Mouse (Mus musculus): Measurements from ENCODE around the gene Scn8a. TPM values are rescaled to one million over a fixed set of nuclear protein-coding genes. Genes with fewer than 3 reads are reported as not detected.
A peak's percentile ranks its signal among the peaks of the same experiment; 100 is the strongest.
"Not testable (repeated sequence)": the region's sequence is repeated elsewhere in the genome, so short reads cannot be mapped to it uniquely, and the experiment has no call there.

Gene Scn8a
- 9.7 and 12.7 TPM in 2 replicates for polyA plus RNA-seq (2014; fragmentation: Nextera tagmentation; extraction: Ambion mirVana)

GRCm38 (mm10) chr15:100869558-100869957 lies at the start of gene Scn8a:
TSS of gene Scn8a (plus strand) at chr15:100869858.
- DNase-seq (ENCODE audit: low spot score): no peak
- ATAC-seq (ENCODE audit: insufficient read depth, low FRiP score, low TSS enrichment): no peak
- H3K4me2 ChIP-seq (ENCODE audit: low read depth): peak within 1 kb of the TSS; percentile 78
- peak within 1 kb of the TSS; percentile 52 for H3K9ac ChIP-seq (ENCODE audit: low read length)
- H3K9me3 ChIP-seq (ENCODE audit: control insufficient read depth, low read length): no peaks in the 10 kb centered on the region
- H3K4me3 ChIP-seq (ENCODE audit: low read depth, low read length): peak within 1 kb of the TSS; percentile 84
- peak within 1 kb of the TSS; percentile 82; the same call in 1 of the 2 replicates for H3K27ac ChIP-seq (ENCODE audit: low read depth, low read length)
- peaks cover 16% of the 10 kb centered on the region for H3K27me3 ChIP-seq (ENCODE audit: control insufficient read depth, insufficient read depth, low read length)
- peaks cover 16% of the 10 kb centered on the region for H3K4me1 ChIP-seq (ENCODE audit: control insufficient read depth, insufficient read depth, low read length)
- WGBS: 79% methylated on average over 7 of the region's 7 CpGs
- no peaks in the 10 kb centered on the region for H3K36me3 ChIP-seq (ENCODE audit: control insufficient read depth, insufficient read depth, low read length)

GRCm38 (mm10) chr15:100821824-100822223 lies 47.8 kb upstream of the Scn8a start:
- no peak for ATAC-seq (ENCODE audit: insufficient read depth, low FRiP score, low TSS enrichment)
- no peak for DNase-seq (ENCODE audit: low spot score)
- no peak overlapping the region for H3K27ac ChIP-seq (ENCODE audit: low read depth, low read length)
- H3K4me1 ChIP-seq (ENCODE audit: control insufficient read depth, insufficient read depth, low read length): no peaks in the 10 kb centered on the region
- H3K9ac ChIP-seq (ENCODE audit: low read length): no peak overlapping the region
- no peak overlapping the region for H3K4me3 ChIP-seq (ENCODE audit: low read depth, low read length)
- WGBS: 61% methylated on average over 8 of the region's 8 CpGs
- no peak overlapping the region for H3K4me2 ChIP-seq (ENCODE audit: low read depth)
- no peaks in the 10 kb centered on the region for H3K9me3 ChIP-seq (ENCODE audit: control insufficient read depth, low read length)
- no peaks in the 10 kb centered on the region for H3K36me3 ChIP-seq (ENCODE audit: control insufficient read depth, insufficient read depth, low read length)
- H3K27me3 ChIP-seq (ENCODE audit: control insufficient read depth, insufficient read depth, low read length): 0 out of 2 replicates have a peak, but pooled peaks cover 5% of the 10 kb centered on the region

- 81% methylated on average over 4 of the region's 4 CpGs for WGBS
- not testable (repeated sequence) for H3K4me1 ChIP-seq (ENCODE audit: control insufficient read depth, insufficient read depth, low read length)
Observed at GRCm38 (mm10) chr15:100822370-100822769, 47.3 kb upstream of the Scn8a start.

GRCm38 (mm10) chr15:100825249-100825856 lies 44.3 kb upstream of the Scn8a start:
- ATAC-seq (ENCODE audit: insufficient read depth, low FRiP score, low TSS enrichment) (no peak), DNase-seq (ENCODE audit: low spot score) (no peak)
- Histone ChIP-seq H3K9me3 (ENCODE audit: control insufficient read depth, low read length) (no peaks in the 10 kb centered on the region), H3K36me3 (ENCODE audit: control insufficient read depth, insufficient read depth, low read length) (no peaks in the 10 kb centered on the region), H3K4me3 (ENCODE audit: low read depth, low read length) (no peak overlapping the region), H3K27ac (ENCODE audit: low read depth, low read length) (no peak overlapping the region), H3K9ac (ENCODE audit: low read length) (no peak overlapping the region), H3K4me2 (ENCODE audit: low read depth) (peak overlapping the region; percentile 17; the same call in 1 of the 2 replicates), H3K27me3 (ENCODE audit: control insufficient read depth, insufficient read depth, low read length) (0 out of 2 replicates have a peak, but pooled peaks cover 5% of the 10 kb centered on the region), H3K4me1 (ENCODE audit: control insufficient read depth, insufficient read depth, low read length) (no peaks in the 10 kb centered on the region)
- WGBS: 21% methylated on average over 26 of the region's 26 CpGs

More at GRCm38 (mm10) chr15:100822370-100822769, 47.3 kb upstream of the Scn8a start:
- not testable (repeated sequence) for H3K36me3 ChIP-seq (ENCODE audit: control insufficient read depth, insufficient read depth, low read length); ATAC-seq (ENCODE audit: insufficient read depth, low FRiP score, low TSS enrichment); H3K27me3 ChIP-seq (ENCODE audit: control insufficient read depth, insufficient read depth, low read length); DNase-seq (ENCODE audit: low spot score); H3K4me2 ChIP-seq (ENCODE audit: low read depth); H3K4me3 ChIP-seq (ENCODE audit: low read depth, low read length); H3K9ac ChIP-seq (ENCODE audit: low read length); H3K27ac ChIP-seq (ENCODE audit: low read depth, low read length); H3K9me3 ChIP-seq (ENCODE audit: control insufficient read depth, low read length)

- Histone ChIP-seq H3K4me2 (ENCODE audit: low read depth) (no peak overlapping the region), H3K4me1 (ENCODE audit: control insufficient read depth, insufficient read depth, low read length) (no peaks in the 10 kb centered on the region), H3K27me3 (ENCODE audit: control insufficient read depth, insufficient read depth, low read length) (0 out of 2 replicates have a peak, but pooled peaks cover 5% of the 10 kb centered on the region), H3K4me3 (ENCODE audit: low read depth, low read length) (no peak overlapping the region), H3K9me3 (ENCODE audit: control insufficient read depth, low read length) (no peaks in the 10 kb centered on the region), H3K9ac (ENCODE audit: low read length) (no peak overlapping the region), H3K27ac (ENCODE audit: low read depth, low read length) (no peak overlapping the region), H3K36me3 (ENCODE audit: control insufficient read depth, insufficient read depth, low read length) (no peaks in the 10 kb centered on the region)
- 89% methylated on average over 8 of the region's 8 CpGs for WGBS
- ATAC-seq (ENCODE audit: insufficient read depth, low FRiP score, low TSS enrichment): no peak
- no peak for DNase-seq (ENCODE audit: low spot score)
Observed at GRCm38 (mm10) chr15:100826076-100826475, 43.6 kb upstream of the Scn8a start.

GRCm38 (mm10) chr15:100829775-100830174 lies 39.9 kb upstream of the Scn8a start:
- Histone ChIP-seq H3K9me3 (ENCODE audit: control insufficient read depth, low read length) (no peaks in the 10 kb centered on the region), H3K27ac (ENCODE audit: low read depth, low read length) (no peak overlapping the region), H3K36me3 (ENCODE audit: control insufficient read depth, insufficient read depth, low read length) (no peaks in the 10 kb centered on the region), H3K9ac (ENCODE audit: low read length) (no peak overlapping the region), H3K4me3 (ENCODE audit: low read depth, low read length) (no peak overlapping the region), H3K4me2 (ENCODE audit: low read depth) (no peak overlapping the region), H3K4me1 (ENCODE audit: control insufficient read depth, insufficient read depth, low read length) (no peaks in the 10 kb centered on the region), H3K27me3 (ENCODE audit: control insufficient read depth, insufficient read depth, low read length) (0 out of 2 replicates have a peak, but pooled peaks cover 5% of the 10 kb centered on the region)
- ATAC-seq (ENCODE audit: insufficient read depth, low FRiP score, low TSS enrichment) (no peak; the same call in 1 of the 2 replicates), DNase-seq (ENCODE audit: low spot score) (no peak)
- 89% methylated on average over 9 of the region's 9 CpGs for WGBS

GRCm38 (mm10) chr15:100830682-100831081 lies 39.0 kb upstream of the Scn8a start:
- H3K9me3 ChIP-seq (ENCODE audit: control insufficient read depth, low read length): no peaks in the 10 kb centered on the region
- H3K27ac ChIP-seq (ENCODE audit: low read depth, low read length): no peak overlapping the region
- H3K4me3 ChIP-seq (ENCODE audit: low read depth, low read length): no peak overlapping the region
- DNase-seq (ENCODE audit: low spot score) (peak; percentile 44), ATAC-seq (ENCODE audit: insufficient read depth, low FRiP score, low TSS enrichment) (no peak)
- H3K4me2 ChIP-seq (ENCODE audit: low read depth): no peak overlapping the region
- WGBS: 58% methylated on average over 6 of the region's 6 CpGs
- H3K36me3 ChIP-seq (ENCODE audit: control insufficient read depth, insufficient read depth, low read length): no peaks in the 10 kb centered on the region
- no peaks in the 10 kb centered on the region for H3K4me1 ChIP-seq (ENCODE audit: control insufficient read depth, insufficient read depth, low read length)
- H3K27me3 ChIP-seq (ENCODE audit: control insufficient read depth, insufficient read depth, low read length): 0 out of 2 replicates have a peak, but pooled peaks cover under 1% of the 10 kb centered on the region
- H3K9ac ChIP-seq (ENCODE audit: low read length): no peak overlapping the region

- Histone ChIP-seq H3K4me1 (ENCODE audit: control insufficient read depth, insufficient read depth, low read length) (no peaks in the 10 kb centered on the region), H3K27ac (ENCODE audit: low read depth, low read length) (no peak overlapping the region), H3K9me3 (ENCODE audit: control insufficient read depth, low read length) (no peaks in the 10 kb centered on the region), H3K36me3 (ENCODE audit: control insufficient read depth, insufficient read depth, low read length) (no peaks in the 10 kb centered on the region), H3K4me2 (ENCODE audit: low read depth) (no peak overlapping the region), H3K27me3 (ENCODE audit: control insufficient read depth, insufficient read depth, low read length) (no peaks in the 10 kb centered on the region), H3K9ac (ENCODE audit: low read length) (no peak overlapping the region), H3K4me3 (ENCODE audit: low read depth, low read length) (no peak overlapping the region)
- DNase-seq (ENCODE audit: low spot score) (no peak), ATAC-seq (ENCODE audit: insufficient read depth, low FRiP score, low TSS enrichment) (no peak)
- 87% methylated on average over 8 of the region's 8 CpGs for WGBS
Observed at GRCm38 (mm10) chr15:100832144-100832543, 37.5 kb upstream of the Scn8a start.

- 38% methylated on average over 7 of the region's 7 CpGs for WGBS
- no peaks in the 10 kb centered on the region for H3K4me1 ChIP-seq (ENCODE audit: control insufficient read depth, insufficient read depth, low read length)
- no peak overlapping the region for H3K27ac ChIP-seq (ENCODE audit: low read depth, low read length)
- no peaks in the 10 kb centered on the region for H3K27me3 ChIP-seq (ENCODE audit: control insufficient read depth, insufficient read depth, low read length)
- H3K36me3 ChIP-seq (ENCODE audit: control insufficient read depth, insufficient read depth, low read length): no peaks in the 10 kb centered on the region
- ATAC-seq (ENCODE audit: insufficient read depth, low FRiP score, low TSS enrichment) (no peak), DNase-seq (ENCODE audit: low spot score) (no peak)
- H3K9ac ChIP-seq (ENCODE audit: low read length): no peak overlapping the region
- H3K4me3 ChIP-seq (ENCODE audit: low read depth, low read length): no peak overlapping the region
- no peaks in the 10 kb centered on the region for H3K9me3 ChIP-seq (ENCODE audit: control insufficient read depth, low read length)
- no peak overlapping the region for H3K4me2 ChIP-seq (ENCODE audit: low read depth)
Observed at GRCm38 (mm10) chr15:100832784-100833183, 36.9 kb upstream of the Scn8a start.

Measured in neural tube, embryonic 11.5 days (tissue).